Mouse (Mus musculus): ENCODE measurements at regions not wholly inside any gene's neighbourhood (a gene's known extent, or its start where the extent isn't known, plus 50 kb on each side); places are given as distances from the start of the nearest gene placed in this dataset.

GRCm38 (mm10) chr6:143368646-143369045 is 201.6 kb downstream of the Etnk1 start:
- no peak for DNase-seq (ENCODE audit: extremely low spot score, low read depth, low spot score)

DNA sequence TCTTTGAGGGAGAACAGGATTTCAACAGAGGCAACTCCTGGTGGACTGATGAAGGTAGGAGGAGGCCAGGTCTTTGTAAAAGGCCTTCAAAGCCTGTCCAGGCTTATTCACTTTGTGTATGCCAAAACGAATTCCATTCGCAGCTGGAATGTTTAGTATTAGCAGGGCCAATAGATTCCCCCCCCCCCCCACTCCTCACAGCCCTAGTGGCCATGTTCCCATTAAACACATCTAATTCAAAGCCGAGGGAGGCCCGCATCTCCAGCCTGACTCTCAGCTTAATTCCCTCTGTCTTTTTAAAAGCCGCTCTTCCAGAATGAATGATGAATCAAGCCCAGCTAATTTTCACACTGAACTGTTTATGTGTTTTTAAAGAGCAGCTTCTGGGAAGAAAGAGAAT is 205.5 kb downstream of the Etnk1 start:
- no peak for DNase-seq (ENCODE audit: extremely low spot score, low read depth, low spot score)

DNA sequence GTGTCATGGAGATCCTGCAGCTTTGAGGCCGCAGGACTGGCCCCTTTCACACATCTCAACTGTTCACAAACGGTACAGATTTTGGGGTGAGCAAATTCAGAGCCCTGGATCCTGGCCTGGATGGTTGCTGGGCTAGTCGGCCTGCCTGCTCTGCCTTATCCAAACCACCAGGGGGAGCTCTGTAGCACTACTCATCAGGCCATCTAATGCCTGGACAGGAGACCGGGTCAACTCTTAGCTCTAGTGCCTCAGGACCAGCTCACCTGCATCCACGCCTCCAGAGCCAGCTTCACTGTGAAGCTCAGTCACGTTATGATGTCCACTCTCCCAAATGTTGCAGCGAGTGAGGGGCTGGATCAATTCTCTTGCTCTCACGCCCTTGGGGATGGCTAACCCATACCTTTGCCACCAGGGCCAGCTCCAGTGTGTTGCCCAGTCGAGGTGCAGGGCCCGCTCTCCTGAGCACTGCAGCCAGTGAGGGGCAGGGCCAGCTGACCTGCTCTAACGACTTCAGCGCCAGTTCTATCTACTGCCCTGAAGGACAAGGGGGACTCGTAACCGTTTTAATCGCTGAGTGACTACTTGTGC is 206.8 kb downstream of the Etnk1 start:
- peak; percentile 52 for DNase-seq (ENCODE audit: extremely low spot score, low read depth, low spot score)

- DNase-seq (ENCODE audit: extremely low spot score, low read depth, low spot score), result no peak
These were observed 209.1 kb downstream of the Etnk1 start for GRCm38 (mm10) chr6:143375951-143376713.

DNA sequence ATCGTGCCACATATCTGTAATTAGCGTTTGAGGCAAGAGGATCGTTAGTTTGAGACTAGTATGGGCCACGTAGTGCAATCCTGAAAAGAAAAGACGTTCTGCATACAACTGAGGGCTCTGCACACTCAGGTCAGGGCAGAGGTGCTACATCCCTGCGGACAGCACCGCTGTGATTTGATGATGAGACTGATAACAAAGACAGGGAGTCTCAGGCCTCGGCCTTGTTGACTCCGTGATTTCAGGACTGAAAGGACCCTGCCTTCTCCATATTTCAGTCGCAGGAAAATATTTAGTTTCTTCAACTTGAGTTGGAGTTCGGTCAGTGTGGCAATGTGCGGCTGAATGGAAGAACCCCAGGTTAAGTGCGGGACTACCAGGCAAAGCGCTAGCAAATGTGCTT is 210.1 kb downstream of the Etnk1 start:
- DNase-seq (ENCODE audit: extremely low spot score, low read depth, low spot score), result no peak

DNA sequence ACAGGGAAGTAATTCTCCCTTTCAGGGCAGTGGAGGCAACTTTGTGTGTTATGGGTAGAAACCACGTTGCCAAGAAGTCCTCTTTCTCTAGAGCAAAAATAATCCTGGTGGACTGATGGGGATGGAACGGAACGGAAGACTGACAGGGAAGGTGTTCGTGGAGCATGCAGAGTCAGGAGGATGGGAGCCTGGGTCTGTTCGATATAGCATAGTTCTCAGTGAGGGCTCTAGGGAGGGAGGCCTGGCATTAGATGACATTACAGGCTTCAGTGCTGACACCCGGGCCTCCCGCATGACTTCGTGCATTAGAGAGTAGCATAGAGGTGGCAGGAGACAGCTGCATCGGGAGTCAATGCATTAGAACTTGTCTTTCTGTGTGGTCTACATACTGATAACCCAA is 211.1 kb downstream of the Etnk1 start:
- no peak for DNase-seq (ENCODE audit: extremely low spot score, low read depth, low spot score)

GRCm38 (mm10) chr6:143380490-143380889 is 213.5 kb downstream of the Etnk1 start:
- no peak for DNase-seq (ENCODE audit: extremely low spot score, low read depth, low spot score)

GRCm38 (mm10) chr6:143386597-143387450 is 219.8 kb downstream of the Etnk1 start:
- no peak for DNase-seq (ENCODE audit: extremely low spot score, low read depth, low spot score)

DNA sequence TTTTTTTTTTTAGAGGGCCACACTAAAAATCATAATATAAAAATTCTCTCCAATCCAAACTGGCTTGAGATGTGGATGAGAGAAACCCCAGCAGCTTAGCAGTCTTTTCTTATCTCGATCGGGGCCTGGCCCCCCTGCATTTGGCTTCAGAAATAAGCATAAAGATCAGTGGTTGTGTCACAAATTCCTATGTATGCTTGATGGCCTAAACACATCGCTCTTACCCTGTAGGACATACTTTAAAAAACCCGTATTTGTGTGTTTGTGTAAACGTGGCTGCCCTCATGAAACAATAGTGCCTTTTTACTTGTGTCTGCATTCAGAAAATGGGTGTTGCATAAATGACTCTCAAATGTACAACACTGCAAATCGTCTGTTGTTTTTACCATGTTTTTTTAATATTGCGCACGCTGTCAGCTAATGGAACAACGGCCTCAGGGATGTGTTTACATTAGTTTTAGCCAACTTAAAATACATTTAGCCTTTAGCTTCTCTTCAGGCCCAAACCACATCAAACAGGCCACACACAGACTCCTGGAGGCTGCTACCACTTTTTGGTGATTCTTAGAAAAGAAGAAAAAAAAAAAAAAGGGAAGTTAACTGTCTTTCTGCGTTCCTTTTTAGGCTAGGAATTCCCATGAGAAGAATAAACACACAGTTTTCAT is 226.7 kb downstream of the Etnk1 start:
- DNase-seq (ENCODE audit: extremely low spot score, low read depth, low spot score), result no peak

DNA sequence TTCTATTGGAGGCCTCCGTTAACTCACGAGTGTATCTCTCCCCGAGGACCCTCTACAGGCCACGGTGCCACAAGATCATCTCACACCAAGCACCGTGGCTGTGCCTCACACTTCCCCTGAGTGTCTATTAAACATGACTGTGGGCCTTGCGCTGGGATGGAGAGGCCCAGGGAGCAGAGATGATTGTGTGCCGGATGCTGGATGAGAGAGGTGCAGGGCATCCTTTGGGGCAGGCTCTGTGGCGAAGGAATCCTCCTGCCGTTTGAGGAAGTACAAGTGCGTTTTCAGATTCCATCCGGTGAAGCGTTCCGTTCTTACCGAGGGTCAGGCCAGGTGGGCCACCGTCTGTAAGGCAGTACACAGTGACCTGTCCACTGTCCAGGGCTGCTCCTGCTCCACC is 227.4 kb downstream of the Etnk1 start:
- no peak for DNase-seq (ENCODE audit: extremely low spot score, low read depth, low spot score)

DNA sequence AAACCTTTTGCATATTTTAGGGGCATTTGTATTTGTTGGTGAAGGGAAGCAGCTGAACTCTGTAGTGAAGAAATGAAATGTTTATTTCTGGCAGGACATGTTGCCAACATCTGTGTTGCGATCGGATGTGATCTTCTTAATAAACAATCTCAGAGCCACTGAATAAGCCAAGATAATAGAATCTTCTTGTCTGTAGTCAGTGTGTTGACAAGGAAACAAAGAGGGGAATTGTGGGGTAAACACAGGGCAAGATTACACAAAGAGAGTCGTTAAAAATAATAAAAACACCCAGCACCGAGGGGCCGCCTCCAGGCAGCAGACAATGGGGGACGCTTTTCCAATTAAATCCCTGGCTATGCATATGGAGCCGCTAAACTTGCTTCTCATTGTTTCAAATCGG is 234.4 kb downstream of the Etnk1 start:
- no peak for DNase-seq (ENCODE audit: extremely low spot score, low read depth, low spot score)

GRCm38 (mm10) chr6:143401921-143402320 is 234.9 kb downstream of the Etnk1 start:
- no peak for DNase-seq (ENCODE audit: extremely low spot score, low read depth, low spot score)

GRCm38 (mm10) chr6:143402766-143403165 is 235.7 kb downstream of the Etnk1 start:
- DNase-seq (ENCODE audit: extremely low spot score, low read depth, low spot score), result no peak

- DNase-seq (ENCODE audit: extremely low spot score, low read depth, low spot score), result no peak
These were observed 237.5 kb downstream of the Etnk1 start for GRCm38 (mm10) chr6:143404521-143404920.

DNA sequence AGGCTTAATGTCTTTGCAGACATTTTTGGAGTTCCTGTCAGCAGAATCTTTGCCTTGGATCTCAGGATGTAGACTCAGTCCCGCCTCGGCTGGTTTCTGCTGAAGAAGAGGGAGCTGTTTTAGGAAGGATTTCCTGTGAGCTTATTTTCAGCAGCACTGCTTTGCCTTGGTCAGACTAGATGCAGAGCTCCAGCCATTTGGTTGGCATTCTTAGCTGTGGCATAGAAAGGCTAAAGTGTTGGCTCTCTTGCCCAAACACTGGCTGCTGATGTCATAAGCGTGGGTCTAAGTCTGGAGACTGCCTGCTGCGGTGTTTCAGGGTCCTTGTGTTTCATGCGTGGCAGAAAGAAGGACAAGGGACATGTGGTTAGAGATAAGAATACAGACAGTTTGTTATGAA is 245.0 kb downstream of the Etnk1 start:
- no peak for DNase-seq (ENCODE audit: extremely low spot score, low read depth, low spot score)

- no peak for DNase-seq (ENCODE audit: extremely low spot score, low read depth, low spot score)
These were observed 245.7 kb downstream of the Etnk1 start for GRCm38 (mm10) chr6:143412721-143413120.

GRCm38 (mm10) chr6:143414590-143415382 is 247.8 kb downstream of the Etnk1 start:
- no peak for DNase-seq (ENCODE audit: extremely low spot score, low read depth, low spot score)

DNA sequence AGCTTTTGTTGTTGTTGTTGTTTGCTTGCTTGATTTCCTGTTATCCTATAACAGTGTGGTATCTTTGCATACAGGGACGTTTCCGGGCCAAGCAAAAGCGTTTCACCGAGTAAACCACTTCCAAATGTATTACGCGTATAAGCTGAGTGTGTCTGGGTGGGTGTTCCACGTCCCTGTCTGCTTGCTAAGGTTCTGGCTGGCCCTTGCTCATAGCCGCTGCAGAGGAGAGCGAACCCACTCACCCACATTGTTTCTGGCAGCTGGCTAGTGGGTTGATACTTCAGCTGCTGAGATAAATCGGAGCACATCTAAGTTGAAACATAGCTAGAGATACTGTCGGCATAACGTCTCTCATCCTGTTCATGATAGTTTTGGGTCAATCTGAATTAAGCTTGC is 248.4 kb downstream of the Etnk1 start:
- no peak for DNase-seq (ENCODE audit: extremely low spot score, low read depth, low spot score)

- DNase-seq (ENCODE audit: extremely low spot score, low read depth, low spot score), result no peak
These were observed 252.9 kb downstream of the Etnk1 start for GRCm38 (mm10) chr6:143419872-143420271.

DNA sequence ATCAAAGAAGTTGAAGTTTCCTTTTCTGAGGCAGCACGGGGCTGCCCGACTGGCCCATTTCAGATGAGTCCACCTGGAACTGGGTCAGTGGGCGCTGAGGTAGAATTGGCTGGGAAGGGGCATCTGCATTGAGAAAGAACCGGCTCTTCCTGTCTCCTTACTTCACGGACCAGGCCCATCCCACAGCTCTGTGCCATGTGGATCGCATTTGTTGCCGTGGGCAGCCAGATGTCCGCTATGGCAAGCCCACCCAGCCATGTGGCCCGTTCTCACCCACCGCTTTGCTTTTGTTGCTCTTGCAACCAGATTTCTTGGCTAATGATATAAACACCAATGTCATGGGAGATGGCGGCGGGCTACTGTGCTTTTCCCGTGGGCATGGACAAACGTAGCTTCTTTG is 256.0 kb downstream of the Etnk1 start:
- no peak for DNase-seq (ENCODE audit: extremely low spot score, low read depth, low spot score)
